Mouse (Mus musculus) liver, adult 2 months (tissue): ENCODE measurements at regions not wholly inside any gene's neighbourhood (a gene's known extent, or its start where the extent isn't known, plus 50 kb on each side); places are given as distances from the start of the nearest gene placed in this dataset.

Experiments used
- CTCF ChIP-seq: fragments of 200-500 bp; IDR thresholded peaks from 2 replicates; pipeline ENCODE4 v1.5.1; 2011; ENCODE audit warnings: low read depth, low read length, control low read depth
- POLR2A ChIP-seq: fragments of 200-500 bp; IDR thresholded peaks from 2 replicates; pipeline ENCODE4 v1.6.1; 2011; ENCODE audit warnings: low read length, control low read depth; ENCODE audit not compliant: insufficient read depth; ENCODE audit errors: extremely low read depth

DNA sequence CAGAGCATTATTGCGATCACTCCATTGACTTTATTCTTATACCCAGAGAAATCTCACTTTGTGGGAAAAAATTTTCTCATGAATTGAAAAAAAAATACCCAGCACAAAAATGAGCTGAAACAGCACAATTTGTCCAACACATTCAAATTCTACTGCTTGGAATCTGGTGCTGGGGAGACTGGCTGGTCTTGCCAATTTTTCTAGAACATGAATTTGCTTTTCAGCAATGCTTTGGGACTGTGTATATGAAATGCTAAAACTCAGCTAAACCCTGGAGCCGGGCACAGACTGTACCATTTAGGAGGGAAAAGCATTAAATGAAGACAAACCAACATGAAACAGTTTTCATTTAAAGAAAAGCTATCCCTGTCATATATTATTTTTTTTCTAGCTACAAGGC lies 252.2 kb downstream of the Zfp704 start:
- TF ChIP-seq POLR2A = no peak
- TF ChIP-seq CTCF = no peak
